Mouse (Mus musculus): ENCODE results near the gene Maml2. TPM values are rescaled to one million over a fixed set of nuclear protein-coding genes. Genes with fewer than 3 reads are reported as not detected.

The Maml2 gene
- total RNA-seq, 1 experiment from 2014 or later: 4.8 TPM

GRCm38 (mm10) chr9:13583952-13584351 lies 286.2 kb downstream of the Maml2 start:
- ATAC-seq (replicated peaks; ENCODE audit: insufficient number of reproducible peaks, low FRiP score, low TSS enrichment, poor library complexity, severe bottlenecking): no peak

- no peak for ATAC-seq (replicated peaks; ENCODE audit: insufficient number of reproducible peaks, low FRiP score, low TSS enrichment, poor library complexity, severe bottlenecking)
Measured at GRCm38 (mm10) chr9:13584435-13584834, 286.7 kb downstream of the Maml2 start.

GRCm38 (mm10) chr9:13587085-13587933 lies 289.6 kb downstream of the Maml2 start:
- ATAC-seq (replicated peaks; ENCODE audit: insufficient number of reproducible peaks, low FRiP score, low TSS enrichment, poor library complexity, severe bottlenecking): peak; percentile 94

GRCm38 (mm10) chr9:13588786-13589185 lies 291.0 kb downstream of the Maml2 start:
- no peak for ATAC-seq (replicated peaks; ENCODE audit: insufficient number of reproducible peaks, low FRiP score, low TSS enrichment, poor library complexity, severe bottlenecking)

GRCm38 (mm10) chr9:13592701-13593100 lies 294.9 kb downstream of the Maml2 start:
- ATAC-seq (replicated peaks; ENCODE audit: insufficient number of reproducible peaks, low FRiP score, low TSS enrichment, poor library complexity, severe bottlenecking): no peak

- no peak for ATAC-seq (replicated peaks; ENCODE audit: insufficient number of reproducible peaks, low FRiP score, low TSS enrichment, poor library complexity, severe bottlenecking)
Measured at GRCm38 (mm10) chr9:13597736-13598135, 300.0 kb downstream of the Maml2 start.

- no peak for ATAC-seq (replicated peaks; ENCODE audit: insufficient number of reproducible peaks, low FRiP score, low TSS enrichment, poor library complexity, severe bottlenecking)
Measured at GRCm38 (mm10) chr9:13598596-13599333, 301.0 kb downstream of the Maml2 start.

- no peak for ATAC-seq (replicated peaks; ENCODE audit: insufficient number of reproducible peaks, low FRiP score, low TSS enrichment, poor library complexity, severe bottlenecking)
Measured at GRCm38 (mm10) chr9:13599334-13599614, 301.5 kb downstream of the Maml2 start.

GRCm38 (mm10) chr9:13599800-13600199 lies 302.0 kb downstream of the Maml2 start:
- no peak for ATAC-seq (replicated peaks; ENCODE audit: insufficient number of reproducible peaks, low FRiP score, low TSS enrichment, poor library complexity, severe bottlenecking)

- ATAC-seq (replicated peaks; ENCODE audit: insufficient number of reproducible peaks, low FRiP score, low TSS enrichment, poor library complexity, severe bottlenecking): no peak
Measured at GRCm38 (mm10) chr9:13601729-13602128, 304.0 kb downstream of the Maml2 start.

- no peak for ATAC-seq (replicated peaks; ENCODE audit: insufficient number of reproducible peaks, low FRiP score, low TSS enrichment, poor library complexity, severe bottlenecking)
Measured at GRCm38 (mm10) chr9:13603533-13604143, 305.9 kb downstream of the Maml2 start.

- no peak for ATAC-seq (replicated peaks; ENCODE audit: insufficient number of reproducible peaks, low FRiP score, low TSS enrichment, poor library complexity, severe bottlenecking)
Measured at GRCm38 (mm10) chr9:13607609-13608185, 309.9 kb downstream of the Maml2 start.

- ATAC-seq (replicated peaks; ENCODE audit: insufficient number of reproducible peaks, low FRiP score, low TSS enrichment, poor library complexity, severe bottlenecking): no peak
Measured at GRCm38 (mm10) chr9:13608532-13609071, 310.8 kb downstream of the Maml2 start.

- ATAC-seq (replicated peaks; ENCODE audit: insufficient number of reproducible peaks, low FRiP score, low TSS enrichment, poor library complexity, severe bottlenecking): no peak
Measured at GRCm38 (mm10) chr9:13611561-13611960, 313.8 kb downstream of the Maml2 start.

- no peak for ATAC-seq (replicated peaks; ENCODE audit: insufficient number of reproducible peaks, low FRiP score, low TSS enrichment, poor library complexity, severe bottlenecking)
Measured at GRCm38 (mm10) chr9:13612371-13612770, 314.6 kb downstream of the Maml2 start.

GRCm38 (mm10) chr9:13613325-13614268 lies 315.8 kb downstream of the Maml2 start:
- no peak for ATAC-seq (replicated peaks; ENCODE audit: insufficient number of reproducible peaks, low FRiP score, low TSS enrichment, poor library complexity, severe bottlenecking)

- no peak for ATAC-seq (replicated peaks; ENCODE audit: insufficient number of reproducible peaks, low FRiP score, low TSS enrichment, poor library complexity, severe bottlenecking)
Measured at GRCm38 (mm10) chr9:13616383-13617009, 318.7 kb downstream of the Maml2 start.

- ATAC-seq (replicated peaks; ENCODE audit: insufficient number of reproducible peaks, low FRiP score, low TSS enrichment, poor library complexity, severe bottlenecking): no peak
Measured at GRCm38 (mm10) chr9:13620794-13621193, 323.0 kb downstream of the Maml2 start.
